Mouse (Mus musculus) kidney, embryonic 14.5 days (tissue): ENCODE results near the gene Trim16. TPM values are rescaled to one million over a fixed set of nuclear protein-coding genes. Genes with fewer than 3 reads are reported as not detected.
A peak's percentile ranks its signal among the peaks of the same experiment; 100 is the strongest.

Source experiments
- ATAC-seq: fragments of 200-750 bp; cut with Nextera tagmentation; 2 replicates; pipeline ENCODE4 v1.8.0; 2017; ENCODE audit warnings: moderate number of reproducible peaks, mild to moderate bottlenecking, moderate TSS enrichment, moderate library complexity; ENCODE audit not compliant: low FRiP score, low TSS enrichment
- H3K27ac ChIP-seq: fragments of 300-500 bp; sonication (generic); 2 replicates; pipeline ENCODE4 v1.5.1; 2014; ENCODE audit warnings: low read depth, mild to moderate bottlenecking, low read length, moderate library complexity, mixed read lengths
- H3K27me3 ChIP-seq: fragments of 300-500 bp; sonication (generic); 2 replicates; pipeline ENCODE4 v1.6.1; 2014; ENCODE audit warnings: mild to moderate bottlenecking, low read length; ENCODE audit not compliant: control insufficient read depth, insufficient read depth
- H3K36me3 ChIP-seq: fragments of 300-500 bp; sonication (generic); 2 replicates; pipeline ENCODE4 v1.6.1; 2014; ENCODE audit warnings: low read length, mixed read lengths; ENCODE audit not compliant: control insufficient read depth, insufficient read depth
- H3K4me1 ChIP-seq: fragments of 300-500 bp; sonication (generic); 2 replicates; pipeline ENCODE4 v1.6.1; 2014; ENCODE audit warnings: low read length, mixed read lengths; ENCODE audit not compliant: control insufficient read depth, insufficient read depth
- H3K4me2 ChIP-seq: fragments of 300-500 bp; sonication (generic); replicated peaks from 2 replicates; pipeline ENCODE4 v1.6.1; 2014; ENCODE audit warnings: low read depth, mild to moderate bottlenecking, low read length
- H3K4me3 ChIP-seq: fragments of 300-500 bp; sonication (generic); 2 replicates; pipeline ENCODE4 v1.5.1; 2014; ENCODE audit warnings: mild to moderate bottlenecking, low read length
- H3K9ac ChIP-seq: fragments of 300-500 bp; sonication (generic); 2 replicates; pipeline ENCODE4 v1.6.1; 2014; ENCODE audit warnings: low read depth, mild to moderate bottlenecking, low read length, moderate library complexity
- H3K9me3 ChIP-seq: fragments of 300-500 bp; sonication (generic); 2 replicates; pipeline ENCODE4 v1.6.1; 2016; ENCODE audit warnings: low read length; ENCODE audit not compliant: control insufficient read depth
- WGBS: fragments of 180-500 bp; shearing (Covaris S2); extraction: QIAGEN DNeasy Blood & Tissue Kit; methylation state at CpG from one replicate; pipeline ENCODE4 v1.1.7; 2014; 5-methylcytosine and 5-hydroxymethylcytosine counted together
- polyA plus RNA-seq: library from polyadenylated mRNA; unstranded; fragments of >200 nt; fragmentation: Nextera tagmentation; extraction: Ambion mirVana; gene quantifications from 2 replicates; pipeline ENCODE4 v1.2.1, GENCODE M21; 2014

The Trim16 gene
- polyA plus RNA-seq, 1 experiment from 2014 or later = 18.6 TPM

- no peaks in the 10 kb centered on the region for H3K27me3 ChIP-seq
- no peaks in the 10 kb centered on the region for H3K9me3 ChIP-seq
- 65% methylated on average over 6 of the region's 6 CpGs for WGBS
- ATAC-seq = no peak
- no peaks in the 10 kb centered on the region for H3K36me3 ChIP-seq
- peaks cover 4% of the 10 kb centered on the region; the same call in 1 of the 2 replicates for H3K4me1 ChIP-seq
- H3K4me3 ChIP-seq = no peak overlapping the region
- H3K4me2 ChIP-seq = no peak overlapping the region
- no peak overlapping the region for H3K27ac ChIP-seq
- no peak overlapping the region for H3K9ac ChIP-seq
Measured at GRCm38 (mm10) chr11:62813970-62814624, 5.9 kb upstream of the Trim16 start.

DNA sequence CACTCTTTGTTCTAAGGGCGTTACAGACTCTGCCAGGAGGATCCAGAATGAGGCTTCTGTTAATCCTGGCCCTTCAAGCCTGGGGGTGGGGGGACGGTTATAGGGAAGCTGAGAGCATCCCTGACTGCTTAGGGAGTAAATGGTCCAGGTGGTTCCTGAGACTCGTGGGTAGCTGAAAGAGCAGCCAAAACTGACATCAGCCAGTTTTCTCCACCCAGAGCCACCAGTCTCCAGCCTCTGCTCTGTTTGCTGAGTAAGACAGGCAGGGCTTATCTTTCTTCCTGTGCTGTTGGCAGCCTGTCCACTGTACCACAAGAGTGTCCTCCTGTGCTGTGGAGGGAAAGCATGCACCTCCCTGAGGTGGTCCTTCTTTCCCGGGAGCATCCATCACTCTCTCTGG, 5.4 kb upstream of the Trim16 start:
- ATAC-seq = no peak
- Histone ChIP-seq H3K4me3 (no peak overlapping the region), H3K9me3 (no peaks in the 10 kb centered on the region), H3K27me3 (no peaks in the 10 kb centered on the region), H3K9ac (no peak overlapping the region), H3K4me1 (peaks cover 4% of the 10 kb centered on the region; the same call in 1 of the 2 replicates), H3K27ac (no peak overlapping the region), H3K4me2 (no peak overlapping the region), H3K36me3 (no peaks in the 10 kb centered on the region)
- WGBS = 79% methylated on average over 4 of the region's 4 CpGs

DNA sequence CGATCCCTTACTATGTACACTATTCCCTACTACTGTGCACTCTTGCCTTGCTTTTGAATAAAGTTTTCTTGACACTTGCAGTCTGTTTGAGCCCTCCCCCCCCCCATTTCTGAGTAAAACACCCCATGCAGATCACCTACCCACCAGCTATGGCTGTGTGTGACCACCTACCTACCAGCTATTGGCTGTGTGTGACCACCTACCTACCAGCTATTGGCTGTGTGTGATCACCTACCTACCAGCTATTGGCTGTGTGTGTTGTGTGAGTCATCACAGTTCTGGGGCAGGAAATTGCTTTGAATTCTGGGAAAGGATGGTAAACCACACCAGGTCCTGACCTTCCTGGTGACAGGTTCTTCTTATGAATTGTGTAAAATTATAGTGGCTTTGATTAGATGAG, 4.6 kb upstream of the Trim16 start:
- no peak overlapping the region for H3K4me3 ChIP-seq
- H3K27me3 ChIP-seq = no peaks in the 10 kb centered on the region
- H3K4me1 ChIP-seq = peaks cover 7% of the 10 kb centered on the region
- H3K27ac ChIP-seq = no peak overlapping the region
- no peaks in the 10 kb centered on the region for H3K9me3 ChIP-seq
- no peak overlapping the region for H3K4me2 ChIP-seq
- WGBS = 88% methylated on average over 1 of the region's 1 CpGs
- no peak for ATAC-seq
- H3K9ac ChIP-seq = no peak overlapping the region
- H3K36me3 ChIP-seq = no peaks in the 10 kb centered on the region

- Histone ChIP-seq H3K4me2 (no peak overlapping the region), H3K4me1 (peaks cover 15% of the 10 kb centered on the region), H3K9ac (no peak overlapping the region), H3K27me3 (no peaks in the 10 kb centered on the region), H3K36me3 (no peaks in the 10 kb centered on the region), H3K27ac (no peak overlapping the region), H3K9me3 (no peaks in the 10 kb centered on the region), H3K4me3 (no peak overlapping the region)
- 54% methylated on average over 6 of the region's 6 CpGs for WGBS
- ATAC-seq = no peak
Measured at GRCm38 (mm10) chr11:62816591-62816990, 3.4 kb upstream of the Trim16 start.

DNA sequence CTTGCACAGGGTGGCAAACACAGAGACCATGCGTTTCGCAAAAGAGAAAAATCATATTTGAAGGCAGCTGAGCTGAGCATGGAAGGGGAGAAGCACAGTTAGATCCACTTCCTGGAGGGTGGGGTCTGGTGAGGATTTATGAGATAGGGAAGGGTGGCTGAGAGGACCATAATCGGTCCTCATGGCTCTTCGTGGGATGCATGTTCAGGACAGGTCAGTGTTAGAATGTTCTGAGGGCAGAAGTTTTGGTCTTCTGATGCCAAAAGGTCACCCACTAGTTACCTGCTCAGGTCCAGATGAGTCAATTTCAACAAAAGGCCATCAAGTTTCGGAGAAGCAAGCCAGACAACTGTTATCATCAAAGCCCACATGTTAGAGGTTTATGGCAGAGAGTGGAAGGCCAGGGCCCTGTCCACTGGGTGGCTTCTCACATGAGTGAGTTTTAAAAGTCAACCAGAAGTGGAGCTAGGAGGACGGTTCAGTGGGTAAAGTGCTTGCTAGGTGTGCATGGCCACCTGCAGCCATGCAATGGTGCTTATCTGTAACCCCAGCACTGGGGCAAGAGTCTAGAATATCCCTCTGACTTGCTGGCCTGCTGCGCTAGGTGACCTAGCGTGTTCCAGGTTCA, 858 bp upstream of the Trim16 start:
- no peak for ATAC-seq
- Histone ChIP-seq H3K9ac (no peak overlapping the region), H3K9me3 (no peaks in the 10 kb centered on the region), H3K4me1 (peaks cover 15% of the 10 kb centered on the region), H3K4me2 (no peak overlapping the region), H3K27ac (no peak overlapping the region), H3K4me3 (no peak overlapping the region), H3K27me3 (no peaks in the 10 kb centered on the region), H3K36me3 (no peaks in the 10 kb centered on the region)
- WGBS = 72% methylated on average over 8 of the region's 8 CpGs

DNA sequence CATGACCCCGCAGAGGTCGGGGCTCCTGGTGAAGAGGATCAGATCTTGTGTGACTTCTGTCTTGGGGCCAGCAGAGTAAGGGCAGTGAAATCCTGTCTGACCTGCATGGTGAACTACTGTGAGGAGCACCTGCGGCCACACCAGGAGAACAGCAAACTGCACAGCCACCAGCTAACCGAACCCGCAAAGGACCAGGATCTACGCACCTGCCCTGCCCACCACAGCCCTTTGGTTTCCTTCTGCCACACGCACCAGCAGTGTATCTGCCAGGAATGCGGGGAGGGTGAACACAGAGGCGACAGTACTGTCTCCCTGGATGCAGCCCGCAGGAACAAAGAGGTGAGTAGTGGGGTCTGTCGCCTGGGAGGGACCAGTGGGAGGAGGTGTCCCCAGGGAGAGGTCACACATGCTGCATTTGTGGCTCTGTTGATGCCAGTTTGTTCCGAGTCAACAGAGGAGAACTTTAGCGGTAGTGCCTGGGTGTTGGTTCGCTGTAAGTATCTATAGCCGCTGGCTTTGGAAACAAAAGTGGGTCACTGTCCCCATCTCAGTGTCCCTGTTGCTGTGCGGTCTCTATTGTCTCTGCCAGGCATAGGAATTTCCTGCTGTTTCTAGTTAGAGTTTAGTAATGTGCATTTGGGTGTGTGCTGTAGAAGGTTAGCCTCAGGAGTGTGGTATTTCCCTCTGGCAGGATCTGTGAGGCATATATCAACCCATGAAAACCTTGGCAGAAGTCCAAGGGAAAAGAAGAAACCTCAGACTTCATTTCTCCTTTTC, 818 bp downstream of the Trim16 start:
- Histone ChIP-seq H3K9me3 (no peaks in the 10 kb centered on the region), H3K4me1 (peaks cover 20% of the 10 kb centered on the region), H3K36me3 (no peaks in the 10 kb centered on the region), H3K4me3 (peak overlapping the region; percentile 49), H3K9ac (peak overlapping the region; percentile 62), H3K4me2 (peak overlapping the region; percentile 82), H3K27me3 (no peaks in the 10 kb centered on the region), H3K27ac (peak overlapping the region; percentile 60)
- peak; percentile 45 for ATAC-seq
- 7% methylated on average over 16 of the region's 16 CpGs for WGBS

- Histone ChIP-seq H3K4me3 (peak overlapping the region; percentile 49), H3K4me2 (peak overlapping the region; percentile 82), H3K9me3 (no peaks in the 10 kb centered on the region), H3K27me3 (no peaks in the 10 kb centered on the region), H3K27ac (peak overlapping the region; percentile 59; the same call in 1 of the 2 replicates), H3K36me3 (no peaks in the 10 kb centered on the region), H3K4me1 (peaks cover 18% of the 10 kb centered on the region), H3K9ac (no peak overlapping the region)
- no peak for ATAC-seq
- 55% methylated on average over 5 of the region's 5 CpGs for WGBS
Measured at GRCm38 (mm10) chr11:62821893-62822292, 1.9 kb downstream of the Trim16 start.

- no peak for ATAC-seq
- 47% methylated on average over 7 of the region's 7 CpGs for WGBS
Measured at GRCm38 (mm10) chr11:62824211-62824610, 4.2 kb downstream of the Trim16 start.

More at GRCm38 (mm10) chr11:62824211-62824610, 4.2 kb downstream of the Trim16 start:
- Histone ChIP-seq H3K4me3 (no peak overlapping the region), H3K27me3 (no peaks in the 10 kb centered on the region), H3K27ac (no peak overlapping the region), H3K36me3 (no peaks in the 10 kb centered on the region), H3K9me3 (no peaks in the 10 kb centered on the region), H3K4me1 (peaks cover 18% of the 10 kb centered on the region), H3K4me2 (no peak overlapping the region), H3K9ac (no peak overlapping the region)
